Mouse (Mus musculus): ENCODE results near the gene Gm45021. TPM values are rescaled to one million over a fixed set of nuclear protein-coding genes. Genes with fewer than 3 reads are reported as not detected.

Gene Gm45021
- total and polyA plus RNA-seq, 3 experiments, result not detected

- DNase-seq (ENCODE audit: low spot score), result no peak
These were observed 39.6 kb downstream of the Gm45021 start for GRCm38 (mm10) chr6:48628808-48629660.

GRCm38 (mm10) chr6:48629661-48630034 is 40.2 kb downstream of the Gm45021 start:
- H3K4me3 ChIP-seq (ENCODE audit: low read depth, low read length), result no peak overlapping the region
- no peaks in the 10 kb centered on the region for H3K9me3 ChIP-seq (replicated peaks)
- no peaks in the 10 kb centered on the region for H3K36me3 ChIP-seq (replicated peaks)
- DNase-seq (ENCODE audit: low spot score), result no peak
- no peaks in the 10 kb centered on the region for H3K4me1 ChIP-seq (ENCODE audit: insufficient read depth, low read depth, low read length)
- no peak for ATAC-seq (ENCODE audit: extremely low read depth, insufficient number of reproducible peaks, low FRiP score, poor library complexity, severe bottlenecking)
- H3K27me3 ChIP-seq (ENCODE audit: insufficient read depth, low read length), result peaks cover 3% of the 10 kb centered on the region; the same call in 1 of the 2 replicates
- TF ChIP-seq GATA1 (IDR thresholded peaks at IDR 0.05; ENCODE audit: borderline replicate concordance, low read length) (no peak), POLR2AphosphoS5 (IDR thresholded peaks at IDR 0.05; ENCODE audit: insufficient replicate concordance, low read depth, low read length) (no peak), CTCF (IDR thresholded peaks at IDR 0.05; ENCODE audit: low read depth, low read length) (no peak), GATA2 (IDR thresholded peaks at IDR 0.05; ENCODE audit: borderline replicate concordance, low read depth, low read length) (no peak), TAL1 (conservative IDR thresholded peaks at IDR 0.05; ENCODE audit: low read depth, low read length) (no peak)

More at GRCm38 (mm10) chr6:48628808-48629660, 39.6 kb downstream of the Gm45021 start:
- no peaks in the 10 kb centered on the region for H3K9me3 ChIP-seq (replicated peaks)
- H3K36me3 ChIP-seq (replicated peaks), result no peaks in the 10 kb centered on the region
- ATAC-seq (ENCODE audit: extremely low read depth, insufficient number of reproducible peaks, low FRiP score, poor library complexity, severe bottlenecking), result no peak
- peaks cover 3% of the 10 kb centered on the region; the same call in 1 of the 2 replicates for H3K27me3 ChIP-seq (ENCODE audit: insufficient read depth, low read length)
- H3K4me3 ChIP-seq (ENCODE audit: low read depth, low read length), result no peak overlapping the region
- TF ChIP-seq CTCF (IDR thresholded peaks at IDR 0.05; ENCODE audit: low read depth, low read length) (no peak), GATA1 (IDR thresholded peaks at IDR 0.05; ENCODE audit: borderline replicate concordance, low read length) (no peak), TAL1 (conservative IDR thresholded peaks at IDR 0.05; ENCODE audit: low read depth, low read length) (no peak), POLR2AphosphoS5 (IDR thresholded peaks at IDR 0.05; ENCODE audit: insufficient replicate concordance, low read depth, low read length) (no peak)
- no peaks in the 10 kb centered on the region for H3K4me1 ChIP-seq (ENCODE audit: insufficient read depth, low read depth, low read length)

GRCm38 (mm10) chr6:48630831-48631230 is 41.4 kb downstream of the Gm45021 start:
- Histone ChIP-seq H3K9me3 (replicated peaks) (no peaks in the 10 kb centered on the region), H3K4me3 (ENCODE audit: low read depth, low read length) (no peak overlapping the region), H3K4me1 (ENCODE audit: insufficient read depth, low read depth, low read length) (no peaks in the 10 kb centered on the region), H3K36me3 (replicated peaks) (no peaks in the 10 kb centered on the region), H3K27me3 (ENCODE audit: insufficient read depth, low read length) (peaks cover 3% of the 10 kb centered on the region; the same call in 1 of the 2 replicates)
- no peak for ATAC-seq (ENCODE audit: extremely low read depth, insufficient number of reproducible peaks, low FRiP score, poor library complexity, severe bottlenecking)
- no peak for DNase-seq (ENCODE audit: low spot score)
- TF ChIP-seq POLR2AphosphoS5 (IDR thresholded peaks at IDR 0.05; ENCODE audit: insufficient replicate concordance, low read depth, low read length) (no peak), CTCF (IDR thresholded peaks at IDR 0.05; ENCODE audit: low read depth, low read length) (no peak), GATA1 (IDR thresholded peaks at IDR 0.05; ENCODE audit: borderline replicate concordance, low read length) (no peak), GATA2 (IDR thresholded peaks at IDR 0.05; ENCODE audit: borderline replicate concordance, low read depth, low read length) (no peak)

GRCm38 (mm10) chr6:48635105-48635504 is 45.7 kb downstream of the Gm45021 start:
- Histone ChIP-seq H3K4me1 (ENCODE audit: insufficient read depth, low read depth, low read length) (no peaks in the 10 kb centered on the region), H3K36me3 (replicated peaks) (no peaks in the 10 kb centered on the region), H3K27me3 (ENCODE audit: insufficient read depth, low read length) (peaks cover 6% of the 10 kb centered on the region; the same call in 1 of the 2 replicates), H3K4me3 (ENCODE audit: low read depth, low read length) (no peak overlapping the region), H3K9me3 (replicated peaks) (no peaks in the 10 kb centered on the region)
- DNase-seq (ENCODE audit: low spot score) (no peak), ATAC-seq (ENCODE audit: extremely low read depth, insufficient number of reproducible peaks, low FRiP score, poor library complexity, severe bottlenecking) (no peak)
- TF ChIP-seq CTCF (IDR thresholded peaks at IDR 0.05; ENCODE audit: low read depth, low read length), result no peak
- no peak for TF ChIP-seq TAL1 (conservative IDR thresholded peaks at IDR 0.05; ENCODE audit: low read depth, low read length)
- TF ChIP-seq GATA2 (IDR thresholded peaks at IDR 0.05; ENCODE audit: borderline replicate concordance, low read depth, low read length), result no peak
- no peak for TF ChIP-seq GATA1 (IDR thresholded peaks at IDR 0.05; ENCODE audit: borderline replicate concordance, low read length)
- TF ChIP-seq POLR2AphosphoS5 (IDR thresholded peaks at IDR 0.05; ENCODE audit: insufficient replicate concordance, low read depth, low read length), result no peak

GRCm38 (mm10) chr6:48636515-48636914 is 47.1 kb downstream of the Gm45021 start:
- DNase-seq (ENCODE audit: low spot score), result no peak
- TF ChIP-seq POLR2AphosphoS5 (IDR thresholded peaks at IDR 0.05; ENCODE audit: insufficient replicate concordance, low read depth, low read length) (no peak), TAL1 (conservative IDR thresholded peaks at IDR 0.05; ENCODE audit: low read depth, low read length) (no peak), CTCF (IDR thresholded peaks at IDR 0.05; ENCODE audit: low read depth, low read length) (no peak), GATA2 (IDR thresholded peaks at IDR 0.05; ENCODE audit: borderline replicate concordance, low read depth, low read length) (no peak), GATA1 (IDR thresholded peaks at IDR 0.05; ENCODE audit: borderline replicate concordance, low read length) (no peak)
- H3K36me3 ChIP-seq (replicated peaks), result no peaks in the 10 kb centered on the region
- H3K4me3 ChIP-seq (ENCODE audit: low read depth, low read length), result no peak overlapping the region
- H3K27me3 ChIP-seq (ENCODE audit: insufficient read depth, low read length), result peaks cover 6% of the 10 kb centered on the region; the same call in 1 of the 2 replicates
- no peaks in the 10 kb centered on the region for H3K9me3 ChIP-seq (replicated peaks)
- no peak for ATAC-seq (ENCODE audit: extremely low read depth, insufficient number of reproducible peaks, low FRiP score, poor library complexity, severe bottlenecking)
- no peaks in the 10 kb centered on the region for H3K4me1 ChIP-seq (ENCODE audit: insufficient read depth, low read depth, low read length)

GRCm38 (mm10) chr6:48637811-48638500 is 48.5 kb downstream of the Gm45021 start:
- Histone ChIP-seq H3K4me1 (ENCODE audit: insufficient read depth, low read depth, low read length) (no peaks in the 10 kb centered on the region), H3K4me3 (ENCODE audit: low read depth, low read length) (no peak overlapping the region), H3K9me3 (replicated peaks) (no peaks in the 10 kb centered on the region), H3K27me3 (ENCODE audit: insufficient read depth, low read length) (0 out of 2 replicates have a peak, but pooled peaks cover 3% of the 10 kb centered on the region), H3K36me3 (replicated peaks) (no peaks in the 10 kb centered on the region)
- DNase-seq (ENCODE audit: low spot score) (no peak), ATAC-seq (ENCODE audit: extremely low read depth, insufficient number of reproducible peaks, low FRiP score, poor library complexity, severe bottlenecking) (no peak)
- TF ChIP-seq POLR2AphosphoS5 (IDR thresholded peaks at IDR 0.05; ENCODE audit: insufficient replicate concordance, low read depth, low read length), result no peak
- no peak for TF ChIP-seq GATA1 (IDR thresholded peaks at IDR 0.05; ENCODE audit: borderline replicate concordance, low read length)
- no peak for TF ChIP-seq GATA2 (IDR thresholded peaks at IDR 0.05; ENCODE audit: borderline replicate concordance, low read depth, low read length)
- no peak for TF ChIP-seq TAL1 (conservative IDR thresholded peaks at IDR 0.05; ENCODE audit: low read depth, low read length)
- no peak for TF ChIP-seq CTCF (IDR thresholded peaks at IDR 0.05; ENCODE audit: low read depth, low read length)

Data from G1E (cell line).